Mouse (Mus musculus) lung, postnatal 0 days (tissue): Measurements from ENCODE around the gene Dnajb13. TPM values are rescaled to one million over a fixed set of nuclear protein-coding genes. Genes with fewer than 3 reads are reported as not detected.

Source experiments
- ATAC-seq: fragments of 200-750 bp; cut with Nextera tagmentation; 2 replicates; pipeline ENCODE4 v1.8.0; 2017; ENCODE audit warnings: moderate library complexity
- DNase-seq: peaks from one replicate; pipeline ENCODE4 v3.0.0-alpha.2; 2016; ENCODE audit warnings: low spot score
- H3K27ac ChIP-seq: fragments of 300-500 bp; sonication (generic); 2 replicates; pipeline ENCODE4 v1.5.1; 2014; ENCODE audit warnings: antibody characterized with exemption, mild to moderate bottlenecking, low read length, mixed read lengths
- H3K27me3 ChIP-seq: fragments of 300-500 bp; sonication (generic); replicated peaks from 2 replicates; pipeline ENCODE4 v1.6.1; 2014; ENCODE audit warnings: low read length, mixed read lengths; ENCODE audit not compliant: insufficient read depth
- H3K36me3 ChIP-seq: fragments of 300-500 bp; sonication (generic); 2 replicates; pipeline ENCODE4 v1.6.1; 2014; ENCODE audit warnings: low read length, mixed read lengths; ENCODE audit not compliant: insufficient read depth
- H3K4me1 ChIP-seq: fragments of 300-500 bp; sonication (generic); 2 replicates; pipeline ENCODE4 v1.6.1; 2014; ENCODE audit warnings: antibody characterized with exemption, low read depth, low read length, mixed read lengths; ENCODE audit not compliant: insufficient read depth
- H3K4me2 ChIP-seq: fragments of 300-500 bp; sonication (generic); replicated peaks from 2 replicates; pipeline ENCODE4 v1.6.1; 2014; ENCODE audit warnings: low read depth, mild to moderate bottlenecking, low read length, moderate library complexity, mixed read lengths
- H3K4me3 ChIP-seq: fragments of 300-500 bp; sonication (generic); 2 replicates; pipeline ENCODE4 v1.5.1; 2014; ENCODE audit warnings: low read depth, low read length
- H3K9ac ChIP-seq: fragments of 300-500 bp; sonication (generic); replicated peaks from 2 replicates; pipeline ENCODE4 v1.6.1; 2014; ENCODE audit warnings: low read depth, mild to moderate bottlenecking
- H3K9me3 ChIP-seq: fragments of 300-500 bp; sonication (generic); 2 replicates; pipeline ENCODE4 v1.6.1; 2016; ENCODE audit warnings: low read length, mixed read lengths
- CTCF ChIP-seq: IDR thresholded peaks from 2 replicates; pipeline ENCODE4 v1.5.1; 2016; ENCODE audit warnings: antibody characterized with exemption, mild to moderate bottlenecking
- EP300 ChIP-seq: IDR thresholded peaks from 2 replicates; pipeline ENCODE4 v1.6.1; 2016; ENCODE audit warnings: antibody characterized with exemption, mild to moderate bottlenecking, control low read depth
- WGBS: fragments of 180-500 bp; shearing (Covaris S2); extraction: QIAGEN DNeasy Blood & Tissue Kit; methylation state at CpG from one replicate; pipeline ENCODE4 v1.1.7; 2014; 5-methylcytosine and 5-hydroxymethylcytosine counted together
- polyA plus RNA-seq: library from polyadenylated mRNA; unstranded; fragments of >200 nt; fragmentation: Nextera tagmentation; extraction: Ambion mirVana; gene quantifications from 2 replicates; pipeline ENCODE4 v1.2.1, GENCODE M21; 2015

Gene Dnajb13
- polyA plus RNA-seq, 1 experiment from 2014 or later, result 13.7 TPM

DNA sequence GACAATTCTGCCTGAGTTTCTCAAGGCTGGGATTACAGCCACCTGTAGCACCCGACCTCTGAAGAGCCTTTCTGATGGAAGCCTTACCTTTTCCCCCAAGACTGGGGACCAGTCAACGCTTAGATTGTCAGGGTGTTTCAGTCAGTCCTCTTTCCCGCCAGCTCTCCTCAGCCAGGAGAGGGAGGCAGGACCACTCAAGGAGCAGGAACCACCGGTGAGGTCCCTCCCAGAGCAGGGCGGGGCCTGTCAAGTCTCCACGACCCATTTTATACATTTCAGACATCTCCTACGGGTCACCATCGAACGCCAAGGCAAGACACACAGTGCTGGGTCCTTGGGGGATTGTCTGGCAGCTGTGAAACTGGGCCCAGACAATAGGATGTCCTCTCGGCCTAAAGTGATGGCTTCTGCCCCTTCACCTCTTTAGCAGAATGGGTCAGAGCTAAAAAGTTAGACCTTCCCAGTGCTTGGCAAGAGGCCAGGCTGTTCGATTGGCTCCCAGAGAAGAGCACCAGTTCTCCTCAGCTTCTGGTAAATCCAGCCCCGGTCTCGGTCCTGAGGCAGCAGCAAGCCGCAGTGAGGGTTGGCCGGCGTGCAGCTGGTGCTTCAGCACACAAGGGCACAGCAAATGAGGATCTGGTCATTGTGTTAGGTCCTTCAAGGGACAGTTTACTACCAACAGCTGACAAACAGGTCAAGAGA is 14.3 kb downstream of the Dnajb13 start:
- ATAC-seq (no peak), DNase-seq (peak; percentile 63)
- no peak overlapping the region for H3K27ac ChIP-seq
- H3K4me2 ChIP-seq, result no peak overlapping the region
- no peak overlapping the region for H3K9ac ChIP-seq
- peaks cover 17% of the 10 kb centered on the region for H3K36me3 ChIP-seq
- no peaks in the 10 kb centered on the region for H3K27me3 ChIP-seq
- no peak overlapping the region for H3K4me3 ChIP-seq
- 0 out of 2 replicates have a peak, but pooled peaks have one; percentile 10 for TF ChIP-seq EP300
- no peak for TF ChIP-seq CTCF
- 45% methylated on average over 16 of the region's 16 CpGs for WGBS
- H3K4me1 ChIP-seq, result peaks cover 2% of the 10 kb centered on the region; the same call in 1 of the 2 replicates
- no peaks in the 10 kb centered on the region for H3K9me3 ChIP-seq

- H3K4me1 ChIP-seq, result peaks cover 5% of the 10 kb centered on the region; the same call in 1 of the 2 replicates
- H3K27ac ChIP-seq, result no peak overlapping the region
- H3K36me3 ChIP-seq, result peaks cover 17% of the 10 kb centered on the region
- DNase-seq (no peak), ATAC-seq (no peak)
- H3K27me3 ChIP-seq, result no peaks in the 10 kb centered on the region
- no peak for TF ChIP-seq EP300
- no peak for TF ChIP-seq CTCF
- H3K9me3 ChIP-seq, result no peaks in the 10 kb centered on the region
- no peak overlapping the region for H3K9ac ChIP-seq
- H3K4me2 ChIP-seq, result no peak overlapping the region
- H3K4me3 ChIP-seq, result no peak overlapping the region
Measured at GRCm38 (mm10) chr7:100499465-100499864, 15.3 kb downstream of the Dnajb13 start.

GRCm38 (mm10) chr7:100497982-100498381 is 16.8 kb downstream of the Dnajb13 start:
- no peak overlapping the region for H3K27ac ChIP-seq
- H3K4me2 ChIP-seq, result no peak overlapping the region
- ATAC-seq (no peak), DNase-seq (no peak)
- H3K9ac ChIP-seq, result no peak overlapping the region
- H3K9me3 ChIP-seq, result no peaks in the 10 kb centered on the region
- TF ChIP-seq CTCF (no peak), EP300 (no peak)
- peaks cover 17% of the 10 kb centered on the region for H3K36me3 ChIP-seq
- H3K27me3 ChIP-seq, result no peaks in the 10 kb centered on the region
- peaks cover 5% of the 10 kb centered on the region; the same call in 1 of the 2 replicates for H3K4me1 ChIP-seq
- H3K4me3 ChIP-seq, result no peak overlapping the region
- WGBS, result 82% methylated on average over 11 of the region's 13 CpGs

DNA sequence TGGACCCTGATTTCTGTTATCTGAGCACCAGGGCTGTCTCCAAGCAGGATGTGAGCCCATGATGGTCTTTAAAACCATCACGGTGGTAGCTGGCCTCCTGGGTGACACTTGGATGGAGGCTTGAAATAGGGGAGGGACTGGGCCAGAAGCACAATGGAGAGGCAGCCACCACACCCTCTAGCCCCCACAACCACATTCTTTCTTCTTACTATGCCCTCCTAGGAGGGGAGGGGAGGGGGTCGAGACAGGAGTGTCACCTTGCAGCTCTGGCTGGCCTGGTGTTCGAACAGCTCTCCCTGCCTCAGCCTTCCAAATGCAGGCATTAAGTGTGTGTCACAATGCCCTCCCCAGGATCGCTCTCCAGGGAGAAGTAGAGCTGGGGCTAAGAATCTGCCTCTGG is 17.4 kb downstream of the Dnajb13 start:
- Histone ChIP-seq H3K36me3 (peaks cover 17% of the 10 kb centered on the region), H3K4me2 (no peak overlapping the region), H3K27ac (no peak overlapping the region), H3K9ac (no peak overlapping the region), H3K4me1 (peaks cover 5% of the 10 kb centered on the region; the same call in 1 of the 2 replicates), H3K9me3 (no peaks in the 10 kb centered on the region), H3K27me3 (no peaks in the 10 kb centered on the region), H3K4me3 (no peak overlapping the region)
- 68% methylated on average over 4 of the region's 4 CpGs for WGBS
- no peak for ATAC-seq
- TF ChIP-seq EP300 (no peak), CTCF (no peak)
- DNase-seq, result no peak

DNA sequence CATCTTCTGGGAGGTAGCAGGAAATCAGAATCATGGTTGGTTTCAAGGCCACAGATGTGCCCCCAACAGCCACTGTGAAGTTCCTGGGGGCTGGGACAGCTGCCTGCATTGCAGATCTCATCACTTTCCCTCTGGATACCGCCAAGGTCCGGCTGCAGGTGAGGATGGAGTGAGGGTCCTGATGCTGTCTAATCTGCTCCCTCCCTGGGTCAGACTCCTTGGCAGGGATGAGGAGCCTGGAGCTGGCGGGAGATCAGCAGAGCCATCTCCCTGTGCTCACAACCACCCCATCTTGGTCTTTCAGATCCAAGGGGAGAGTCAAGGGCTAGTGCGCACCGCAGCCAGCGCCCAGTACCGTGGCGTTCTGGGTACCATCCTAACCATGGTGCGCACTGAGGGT is 18.0 kb downstream of the Dnajb13 start:
- no peak for DNase-seq
- H3K27ac ChIP-seq, result no peak overlapping the region
- no peak for ATAC-seq
- WGBS, result 97% methylated on average over 9 of the region's 9 CpGs
- H3K36me3 ChIP-seq, result peaks cover 17% of the 10 kb centered on the region
- no peak overlapping the region for H3K4me3 ChIP-seq
- peak overlapping the region; percentile 19; the same call in 1 of the 2 replicates for H3K4me2 ChIP-seq
- no peaks in the 10 kb centered on the region for H3K27me3 ChIP-seq
- TF ChIP-seq EP300 (no peak), CTCF (no peak)
- no peak overlapping the region for H3K9ac ChIP-seq
- H3K9me3 ChIP-seq, result no peaks in the 10 kb centered on the region
- peaks cover 5% of the 10 kb centered on the region; the same call in 1 of the 2 replicates for H3K4me1 ChIP-seq

DNA sequence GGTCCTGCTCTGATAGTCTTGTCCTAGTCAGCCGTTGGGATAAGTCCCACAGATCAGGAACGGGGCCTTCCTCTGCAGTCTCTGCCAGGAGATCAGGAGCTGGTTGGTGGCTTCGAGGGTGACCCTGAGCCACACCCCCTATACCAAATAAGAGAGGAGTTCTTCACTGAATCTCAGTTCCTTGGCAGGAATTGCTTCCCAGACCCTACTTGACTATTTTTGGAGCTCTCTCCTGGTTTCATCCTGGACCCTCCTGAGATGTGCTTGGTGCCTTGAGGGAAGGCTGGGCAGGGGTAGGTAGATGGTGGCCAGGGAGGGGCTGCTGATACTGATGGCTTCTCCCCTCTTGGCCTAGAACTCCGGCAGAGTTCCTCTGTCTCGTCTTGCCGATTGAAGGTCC is 18.4 kb downstream of the Dnajb13 start:
- no peaks in the 10 kb centered on the region for H3K9me3 ChIP-seq
- H3K9ac ChIP-seq, result no peak overlapping the region
- H3K27ac ChIP-seq, result peak overlapping the region; percentile 74
- DNase-seq (no peak), ATAC-seq (no peak)
- peaks cover 17% of the 10 kb centered on the region for H3K36me3 ChIP-seq
- TF ChIP-seq CTCF, result no peak
- TF ChIP-seq EP300, result no peak
- no peak overlapping the region for H3K4me3 ChIP-seq
- H3K4me2 ChIP-seq, result peak overlapping the region; percentile 83
- peaks cover 5% of the 10 kb centered on the region; the same call in 1 of the 2 replicates for H3K4me1 ChIP-seq
- H3K27me3 ChIP-seq, result no peaks in the 10 kb centered on the region
- WGBS, result 63% methylated on average over 6 of the region's 6 CpGs
